In the genomic region with DNA sequence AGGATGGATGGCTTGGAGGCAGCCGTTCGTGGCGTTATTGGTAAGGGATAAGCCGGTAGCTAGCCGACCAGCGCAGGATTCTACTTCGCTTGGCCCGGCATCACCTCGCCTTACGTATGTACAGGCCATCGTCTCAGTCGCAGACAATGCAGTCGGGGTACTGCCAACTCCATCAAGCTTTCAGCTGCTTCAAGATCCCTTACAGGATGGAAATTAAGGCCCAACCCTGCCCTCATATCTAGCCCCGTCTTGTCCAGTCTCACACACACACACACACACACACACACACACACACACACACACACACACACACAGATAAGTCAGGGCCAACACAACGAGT, we compare ENCODE assay signal across 9 mouse cellular contexts. TPM values are rescaled to one million over a fixed set of nuclear protein-coding genes. Genes with fewer than 3 reads are reported as not detected.
DNase-seq lines count a peak whose midpoint lies in the region; ATAC-seq and TF ChIP-seq lines count a peak whose summit lies in the region.
"Had no signal": no experiment of that assay in that cellular context is flagged by ENCODE, and none has a peak within 500 bp of the region (broad histone marks: within the 10 kb centered on the region; RNA-seq: fewer than 3 reads in every experiment).

No protein-coding gene starts in this region.

- peak overlapping the region; percentile 4 for H3ac ChIP-seq in myocyte (ENCODE audit: control insufficient read depth, insufficient read length)

- no peaks in the 10 kb centered on the region for H3K9me3 ChIP-seq in embryonic facial prominence, embryonic 12.5 days
- H3K9me3 ChIP-seq in intestine, embryonic 14.5 days (ENCODE audit: control insufficient read depth, low read length): no peaks in the 10 kb centered on the region

- H3K9ac ChIP-seq in embryonic facial prominence, embryonic 12.5 days: peak overlapping the region; percentile 41
- peak overlapping the region; percentile 59 for H3K9ac ChIP-seq in intestine, embryonic 14.5 days (ENCODE audit: low read length)

- peak; percentile 30; the same call in 1 of the 2 replicates for ATAC-seq in embryonic facial prominence, embryonic 12.5 days (ENCODE audit: insufficient number of reproducible peaks, insufficient read depth, low FRiP score, low TSS enrichment)
- ATAC-seq in intestine, embryonic 14.5 days (replicated peaks; ENCODE audit: low FRiP score, low TSS enrichment, low read depth): no peak; the same call in 1 of the 2 replicates

- 0 out of 2 replicates have a peak, but pooled peaks cover 3% of the 10 kb centered on the region for H3K4me1 ChIP-seq in embryonic facial prominence, embryonic 12.5 days
- no peaks in the 10 kb centered on the region for H3K4me1 ChIP-seq in intestine, embryonic 14.5 days (replicated peaks; ENCODE audit: control insufficient read depth, insufficient read depth, low read length)

- peak overlapping the region; percentile 63 for H3K4me3 ChIP-seq in left cerebral cortex, adult 2 months
- H3K4me3 ChIP-seq in embryonic facial prominence, embryonic 12.5 days: peak overlapping the region; percentile 53
- H3K4me3 ChIP-seq in intestine, embryonic 14.5 days (ENCODE audit: low read depth, low read length): peak overlapping the region; percentile 72
- H3K4me3 ChIP-seq in myocyte: peak overlapping the region; percentile 40

- WGBS in embryonic facial prominence, embryonic 12.5 days: 2% methylated on average over 15 of the region's 15 CpGs
- WGBS in intestine, embryonic 14.5 days: 2% methylated on average over 15 of the region's 15 CpGs

- H3K27ac ChIP-seq in left cerebral cortex, adult 2 months: peak overlapping the region; percentile 84
- peak overlapping the region; percentile 73 for H3K27ac ChIP-seq in embryonic facial prominence, embryonic 12.5 days
- peak overlapping the region; percentile 71 for H3K27ac ChIP-seq in intestine, embryonic 14.5 days (ENCODE audit: low read depth)

- no peaks in the 10 kb centered on the region for H3K27me3 ChIP-seq in embryonic facial prominence, embryonic 12.5 days
- no peaks in the 10 kb centered on the region for H3K27me3 ChIP-seq in intestine, embryonic 14.5 days (replicated peaks; ENCODE audit: control insufficient read depth, insufficient read depth, low read length)
- no peaks in the 10 kb centered on the region for H3K27me3 ChIP-seq in myocyte (ENCODE audit: control insufficient read depth, insufficient read depth, insufficient read length)

- no peak for DNase-seq in left cerebral cortex, adult 2 months (ENCODE audit: extremely low spot score in 1 of 2, low spot score in 2 of 2)
- DNase-seq in left cerebral cortex, adult 8-10 months (ENCODE audit: low spot score in 2 of 2): no peak
- DNase-seq in intestine, embryonic 14.5 days (ENCODE audit: low spot score): no peak
- DNase-seq in embryo, embryonic 10.5 days (ENCODE audit: low spot score): no peak
- DNase-seq in right cerebral cortex, adult 18-20 months: no peak
- no peak for DNase-seq in kidney, adult 18-20 months

- TF ChIP-seq CTCF in left cerebral cortex, adult 2 months (IDR thresholded peaks at IDR 0.05): no peak

- no peaks in the 10 kb centered on the region for H3K36me3 ChIP-seq in embryonic facial prominence, embryonic 12.5 days
- no peaks in the 10 kb centered on the region for H3K36me3 ChIP-seq in intestine, embryonic 14.5 days (ENCODE audit: control insufficient read depth, insufficient read depth, low read length)
- no peaks in the 10 kb centered on the region for H3K36me3 ChIP-seq in myocyte (ENCODE audit: control insufficient read depth, insufficient read depth)

- H3K79me2 ChIP-seq in myocyte (ENCODE audit: control insufficient read depth, insufficient read depth): no peaks in the 10 kb centered on the region

- peak overlapping the region; percentile 53 for H3K4me2 ChIP-seq in embryonic facial prominence, embryonic 12.5 days (replicated peaks)
- H3K4me2 ChIP-seq in intestine, embryonic 14.5 days (ENCODE audit: low read length): peak overlapping the region; percentile 67
- H3K4me2 ChIP-seq in myocyte (ENCODE audit: low read depth): peak overlapping the region; percentile 67

- TF ChIP-seq POLR2A in myocyte (IDR thresholded peaks at IDR 0.05; ENCODE audit: insufficient read length, low read depth): no peak

- intact Hi-C loops in left cerebral cortex, adult 2 months (cut with DNase I): no loop called here

TF ChIP-seq in myocyte, 11 proteins besides CTCF, POLR2A, EP300 and RAD21:
- TF ChIP-seq USF1 (IDR thresholded peaks at IDR 0.05; ENCODE audit: low read depth) (no peak), MYOD1 (IDR thresholded peaks at IDR 0.05; ENCODE audit: control insufficient read depth in 1 of 3, insufficient read length in 2 of 3, low read depth in 2 of 3) (no peak), REST (IDR thresholded peaks at IDR 0.05; ENCODE audit: insufficient read depth, insufficient read length) (no peak), SRF (IDR thresholded peaks at IDR 0.05; ENCODE audit: control insufficient read depth, insufficient read length, low read depth) (no peak), CEBPB (IDR thresholded peaks at IDR 0.05; ENCODE audit: insufficient read depth, poor library complexity, severe bottlenecking) (no peak), MAX (IDR thresholded peaks at IDR 0.05; ENCODE audit: low read depth) (no peak), E2F4 (IDR thresholded peaks at IDR 0.05; ENCODE audit: insufficient read depth) (no peak), POLR2AphosphoS2 (IDR thresholded peaks at IDR 0.05; ENCODE audit: insufficient read length, low read depth) (no peak), TCF12 (IDR thresholded peaks at IDR 0.05; ENCODE audit: insufficient read depth, poor library complexity, severe bottlenecking) (no peak), TCF3 (IDR thresholded peaks at IDR 0.05; ENCODE audit: insufficient read length, low read depth) (no peak), MYOG (IDR thresholded peaks at IDR 0.05; ENCODE audit: control insufficient read depth in 1 of 3, insufficient read depth in 1 of 3, insufficient read length in 2 of 3, low read depth in 2 of 3) (no peak)

RNA-seq across cellular contexts. Expression of gene Ptdss2, which starts 1.3 kb away (rescaled TPM):
- 10 to 100 TPM; 46.9 to 51.6 TPM for total RNA-seq in left cerebral cortex, adult 2 months (2021)
- total RNA-seq in left cerebral cortex, adult 8-10 months (2022): 10 to 100 TPM; 48.4 to 57.7 (median 52.3) TPM
- 82.2 and 84.7 TPM in 2 replicates for polyA plus RNA-seq in embryonic facial prominence, embryonic 12.5 days (2016; fragmentation: Nextera tagmentation; extraction: Ambion mirVana)
- 62.6 and 63.9 TPM in 2 replicates for polyA plus RNA-seq in intestine, embryonic 14.5 days (2014; fragmentation: Nextera tagmentation; extraction: Ambion mirVana)
- 28.0 TPM for polyA plus RNA-seq in myocyte (2012; fragmentation: generic; extraction: Trizol)

RNA-seq across cellular contexts. Expression of gene Ano9, which starts 5.9 kb away (rescaled TPM):
- total RNA-seq in left cerebral cortex, adult 2 months (2021): not detected
- total RNA-seq in left cerebral cortex, adult 8-10 months (2022): not detected
- 2.2 and 2.5 TPM in 2 replicates for polyA plus RNA-seq in embryonic facial prominence, embryonic 12.5 days (2016; fragmentation: Nextera tagmentation; extraction: Ambion mirVana)
- polyA plus RNA-seq in intestine, embryonic 14.5 days (2014; fragmentation: Nextera tagmentation; extraction: Ambion mirVana): 18.5 and 20.3 TPM in 2 replicates
- polyA plus RNA-seq in myocyte (2012; fragmentation: generic; extraction: Trizol): not detected
- total RNA-seq: hematopoietic stem cell, adult 5-6 weeks had no signal

RNA-seq across cellular contexts. Expression of gene Sigirr, which starts 23.1 kb away (rescaled TPM):
- total RNA-seq in left cerebral cortex, adult 2 months (2021): 1 to 10 TPM; 1.7 to 3.4 TPM
- 1 to 10 TPM; 2.3 to 2.6 (median 2.5) TPM for total RNA-seq in left cerebral cortex, adult 8-10 months (2022)
- 1.9 and 3.0 TPM in 2 replicates for polyA plus RNA-seq in embryonic facial prominence, embryonic 12.5 days (2016; fragmentation: Nextera tagmentation; extraction: Ambion mirVana)
- polyA plus RNA-seq in intestine, embryonic 14.5 days (2014; fragmentation: Nextera tagmentation; extraction: Ambion mirVana): 10.6 and 11.2 TPM in 2 replicates
- polyA plus RNA-seq in myocyte (2012; fragmentation: generic; extraction: Trizol): 4.8 TPM

RNA-seq across cellular contexts. Expression of gene Pkp3, which starts 45.5 kb away (rescaled TPM):
- total RNA-seq in left cerebral cortex, adult 2 months (2021): not detected
- under 1 TPM in 1 of 4 experiments, not detected in 3; 0.57 TPM for total RNA-seq in left cerebral cortex, adult 8-10 months (2022)
- polyA plus RNA-seq in embryonic facial prominence, embryonic 12.5 days (2016; fragmentation: Nextera tagmentation; extraction: Ambion mirVana): 13.3 and 16.2 TPM in 2 replicates
- polyA plus RNA-seq in intestine, embryonic 14.5 days (2014; fragmentation: Nextera tagmentation; extraction: Ambion mirVana): 11.6 and 14.7 TPM in 2 replicates
- 0.25 TPM for polyA plus RNA-seq in myocyte (2012; fragmentation: generic; extraction: Trizol)

RNA-seq across cellular contexts. Expression of gene Rnh1, which starts 49.2 kb away (rescaled TPM):
- total RNA-seq in left cerebral cortex, adult 2 months (2021): 10 to 100 TPM; 36.5 to 37.3 TPM
- total RNA-seq in left cerebral cortex, adult 8-10 months (2022): 10 to 100 TPM; 41.0 to 52.8 (median 44.8) TPM
- 87.9 and 88.1 TPM in 2 replicates for polyA plus RNA-seq in embryonic facial prominence, embryonic 12.5 days (2016; fragmentation: Nextera tagmentation; extraction: Ambion mirVana)
- polyA plus RNA-seq in intestine, embryonic 14.5 days (2014; fragmentation: Nextera tagmentation; extraction: Ambion mirVana): 121 and 123 TPM in 2 replicates
- 276 TPM for polyA plus RNA-seq in myocyte (2012; fragmentation: generic; extraction: Trizol)
